Mouse (Mus musculus) thymus, postnatal 36 days (tissue): ENCODE measurements around the gene Olfr699.
"Not testable (repeated sequence)": the region's sequence is repeated elsewhere in the genome, so short reads cannot be mapped to it uniquely, and the experiment has no call there.

ENCODE experiments used
- DNase-seq, 2 experiments: peaks; one replicate each; pipeline ENCODE4 v3.0.0; 2022; ENCODE audit warnings: mixed read lengths in 2 of 2

Olfr699 gene

DNA sequence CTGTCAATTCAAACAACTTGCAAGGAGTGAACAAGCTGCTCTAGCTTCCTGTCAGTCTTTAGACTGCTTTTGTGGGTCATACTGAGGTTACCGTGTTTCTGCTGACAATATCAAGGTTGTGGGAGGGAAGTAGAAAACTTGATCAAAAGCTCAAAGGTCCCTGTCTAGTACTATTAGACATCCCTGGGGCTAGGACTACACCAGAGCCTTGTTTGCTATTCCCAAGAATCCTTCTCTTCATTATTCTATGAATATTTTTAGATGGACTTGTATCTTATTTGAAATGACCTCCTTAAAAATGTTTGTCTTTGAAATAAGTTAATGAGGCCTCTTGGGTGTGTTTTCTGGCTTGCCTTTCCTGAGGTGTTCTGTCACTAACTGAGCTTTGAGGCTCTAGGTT is at the start of gene Olfr699:
Gene Olfr699 (minus strand): TSS at position 101 of the 400 bp plus-strand sequence.
- DNase-seq: no peak

DNA sequence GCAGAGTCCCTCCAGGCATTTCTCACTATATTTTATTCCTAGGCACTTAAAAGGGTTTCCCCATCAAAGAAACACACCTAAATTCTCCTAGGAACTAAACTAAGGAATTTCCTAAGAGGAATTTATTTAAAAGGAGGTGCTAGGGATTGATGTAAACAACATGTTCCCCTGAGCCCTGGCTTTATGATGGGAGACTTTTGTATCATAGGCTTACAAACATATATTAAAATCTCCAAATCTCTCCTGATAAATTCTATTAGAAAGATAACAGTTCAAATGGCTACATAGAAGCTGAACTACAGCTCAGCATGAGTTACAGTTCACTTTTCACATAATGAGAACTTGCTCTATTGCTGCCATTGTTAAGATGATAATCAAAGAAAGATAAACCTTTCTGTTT is 40.8 kb upstream of the Olfr699 start, which contains the start of gene Olfr702:
Gene Olfr702 (minus strand): TSS at position 101 of the 400 bp plus-strand sequence.
- no peak for DNase-seq

DNA sequence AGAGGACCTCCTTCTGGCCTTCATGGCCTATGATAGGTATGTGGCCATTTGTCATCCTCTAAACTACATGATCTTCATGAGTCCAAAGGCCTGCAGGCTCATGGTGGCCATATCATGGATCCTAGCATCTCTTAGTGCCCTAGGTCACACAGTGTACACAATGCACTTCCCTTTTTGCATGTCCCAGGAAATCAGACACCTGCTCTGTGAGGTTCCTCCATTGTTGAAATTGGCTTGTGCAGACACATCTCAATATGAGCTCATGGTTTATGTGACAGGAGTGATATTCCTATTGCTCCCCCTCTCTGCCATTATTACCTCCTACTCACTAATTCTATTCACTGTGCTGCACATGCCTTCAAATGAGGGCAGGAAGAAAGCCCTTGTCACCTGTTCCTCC is 25.4 kb upstream of the Olfr699 start:
- no peak for DNase-seq

DNA sequence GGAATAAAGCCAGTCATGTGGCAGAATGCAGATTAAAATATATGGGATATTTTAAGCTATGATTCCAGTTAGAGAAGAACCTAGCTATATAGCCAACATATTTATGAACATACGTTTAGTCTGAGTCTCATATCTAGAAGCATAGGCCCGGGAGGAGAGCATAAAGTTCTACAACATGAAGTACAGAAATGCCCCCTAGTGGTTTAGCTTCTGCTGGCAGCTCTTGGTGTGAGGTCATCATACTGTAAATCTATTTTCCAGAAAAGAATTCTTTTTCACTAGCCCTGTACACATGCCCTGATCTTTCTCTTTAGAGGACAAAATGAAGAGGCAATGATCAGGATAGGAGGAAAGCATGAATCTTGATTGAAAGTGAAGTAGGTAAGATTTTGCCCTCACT is 22.8 kb upstream of the Olfr699 start:
- DNase-seq: no peak

DNA sequence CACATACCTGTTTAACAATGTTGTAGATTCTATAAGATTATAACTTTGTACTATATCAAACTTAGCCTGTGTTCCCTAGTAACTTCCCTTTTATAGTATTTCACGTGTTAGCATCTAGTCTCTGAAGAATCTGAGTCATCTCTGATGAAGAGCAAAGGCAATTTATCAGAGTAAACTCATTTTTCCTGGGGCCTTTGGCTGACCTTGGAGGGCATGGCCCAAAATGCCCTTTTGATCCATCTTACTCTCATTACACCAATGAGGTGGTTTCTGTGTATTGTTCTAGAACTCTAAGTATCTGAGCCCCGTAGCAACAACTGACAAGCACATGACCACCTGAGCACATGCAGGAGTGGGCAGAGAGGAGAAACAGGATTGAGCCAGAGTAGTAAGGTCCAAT is 20.8 kb upstream of the Olfr699 start, which contains the start of gene Olfr701:
Gene Olfr701 (plus strand): TSS at position 301 of the 400 bp plus-strand sequence.
- no peak for DNase-seq

DNA sequence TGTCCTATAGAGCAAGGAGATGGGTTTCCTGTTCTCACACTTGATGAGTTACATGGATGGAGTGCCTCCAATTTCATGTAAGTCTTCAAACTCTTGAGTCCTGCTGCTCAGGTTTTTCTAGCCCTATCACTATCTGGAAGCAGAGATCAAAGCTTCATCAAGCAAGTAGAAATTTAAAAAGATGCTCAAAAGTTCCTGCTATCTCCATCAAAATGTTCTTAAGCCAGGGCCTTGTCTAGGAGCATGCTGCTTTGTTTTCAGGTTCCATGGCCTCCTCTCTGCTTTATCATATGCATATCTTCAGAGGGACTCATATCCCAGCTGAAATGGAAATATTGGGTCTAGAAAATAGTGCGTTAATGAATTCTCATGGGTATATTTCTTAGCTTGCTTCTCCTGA is 15.7 kb upstream of the Olfr699 start, which contains the start of gene Olfr700:
Gene Olfr700 (minus strand): TSS at position 101 of the 400 bp plus-strand sequence.
- DNase-seq: no peak

DNA sequence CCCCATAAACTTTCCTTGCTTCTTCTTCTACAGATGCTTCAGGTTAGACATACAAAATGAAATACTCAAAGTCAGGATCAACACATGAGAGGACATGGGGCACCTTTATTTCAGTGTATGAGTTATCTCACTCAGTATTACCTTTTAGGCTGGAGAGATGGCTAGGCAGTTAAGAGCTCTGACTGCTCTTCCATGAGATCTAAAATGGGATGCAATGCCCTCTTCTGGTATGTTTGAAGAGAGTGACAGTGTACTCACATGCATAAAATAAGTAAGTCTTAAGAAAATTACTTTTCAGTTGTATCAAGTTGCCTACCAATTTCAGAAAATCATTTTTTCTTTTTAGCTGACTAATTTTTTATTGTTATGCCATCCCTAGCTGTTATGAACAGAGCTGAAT is 4.7 kb downstream of the Olfr699 start:
- DNase-seq: no peak

DNA sequence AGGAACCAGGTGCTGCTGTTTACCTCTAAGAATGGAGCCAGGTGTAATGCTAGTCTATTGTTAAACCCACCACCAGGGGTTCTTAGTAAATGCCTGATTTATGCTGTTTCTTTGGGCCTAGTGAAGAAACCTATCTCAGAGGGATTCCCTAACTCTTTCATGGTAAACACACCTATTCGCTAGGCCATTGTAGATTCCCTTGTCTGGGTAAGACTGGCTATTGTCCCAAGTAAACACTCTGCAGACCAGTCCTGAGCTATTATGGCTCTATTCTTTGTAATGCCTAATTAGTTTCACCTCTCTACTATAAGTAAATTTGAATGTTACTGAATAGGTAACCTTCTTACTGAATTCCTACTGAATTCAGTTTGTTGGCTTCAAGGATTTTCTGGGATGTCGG is 32.0 kb downstream of the Olfr699 start:
- not testable (repeated sequence) for DNase-seq

DNA sequence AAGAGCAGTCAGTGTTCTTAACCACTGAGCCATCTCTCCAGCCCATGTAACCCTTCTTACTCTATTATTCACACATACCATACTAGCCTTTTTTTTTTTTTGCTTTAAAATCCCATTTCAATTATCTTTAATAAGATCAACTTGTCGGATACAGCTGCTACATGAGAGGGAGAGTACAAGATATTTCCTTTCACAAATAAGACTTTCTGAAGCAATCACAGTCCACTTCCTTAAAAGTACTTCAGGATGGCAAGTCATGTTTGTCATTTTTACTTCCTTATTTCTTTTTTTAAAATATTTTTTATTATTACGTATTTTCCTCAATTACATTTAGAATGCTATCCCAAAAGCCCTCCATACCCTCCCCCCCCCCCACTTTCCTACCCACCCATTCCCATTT is 34.2 kb downstream of the Olfr699 start:
- DNase-seq: no peak

DNA sequence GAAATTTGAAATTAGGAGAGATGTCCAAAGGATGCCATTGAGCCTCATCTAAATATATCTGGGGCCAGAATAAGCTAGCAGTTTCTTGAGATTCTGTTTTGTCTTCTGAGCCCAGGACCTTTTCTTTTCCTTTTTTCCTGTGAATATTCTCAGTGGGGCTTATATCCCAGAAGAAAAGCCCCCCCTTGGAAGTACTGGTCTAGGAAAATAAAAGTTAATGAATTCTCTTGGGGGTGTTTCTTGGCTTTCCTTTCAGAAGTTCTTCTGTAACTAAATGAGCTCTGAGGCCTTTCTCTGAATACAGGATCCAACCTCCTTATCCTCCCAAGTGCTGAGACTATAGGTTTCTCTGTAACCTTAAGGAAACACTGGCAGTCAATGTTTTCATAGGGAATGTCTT is 37.7 kb downstream of the Olfr699 start, which contains the start of gene Olfr698:
Gene Olfr698 (minus strand): TSS at position 101 of the 400 bp plus-strand sequence.
- no peak for DNase-seq

DNA sequence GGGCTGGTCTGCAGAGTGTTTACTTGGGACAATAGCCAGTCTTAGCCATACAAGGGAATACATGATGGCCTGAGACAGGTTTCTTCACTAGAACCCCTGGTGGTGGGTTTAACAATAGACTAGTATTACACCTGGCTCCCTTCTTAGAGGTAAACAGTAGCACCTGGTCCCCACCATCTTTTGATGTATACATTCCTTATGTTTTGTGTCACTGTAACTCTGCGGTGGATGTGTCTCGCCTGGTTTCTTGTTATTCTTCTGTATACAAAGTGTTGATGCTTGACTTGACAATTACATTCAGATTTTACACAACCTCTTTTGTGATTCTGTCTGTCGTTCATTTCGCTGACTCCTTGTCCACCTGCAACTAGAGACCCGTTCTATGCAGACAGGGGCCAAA is 47.2 kb downstream of the Olfr699 start:
- no peak for DNase-seq

DNA sequence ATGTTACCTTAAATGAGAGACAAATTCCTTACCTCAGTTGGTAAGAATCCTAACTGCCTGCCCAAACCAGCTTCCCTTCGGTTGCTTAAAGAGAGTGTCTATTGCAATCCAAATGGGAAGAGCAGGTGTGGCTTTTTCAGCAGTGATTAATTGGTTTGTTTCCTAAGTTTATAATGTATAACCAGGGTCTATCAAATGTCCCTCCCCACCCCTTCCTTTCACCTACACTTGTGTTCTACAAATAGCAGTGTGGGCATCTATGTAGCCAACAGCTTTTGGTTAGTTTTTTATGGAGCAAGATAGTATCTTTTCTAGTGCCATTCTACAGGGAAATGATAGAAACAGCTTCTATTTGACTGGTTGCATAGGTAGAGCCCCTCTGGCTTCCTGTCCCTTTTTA is 50.7 kb downstream of the Olfr699 start, which contains the start of gene Olfr697:
Gene Olfr697 (minus strand): TSS at position 101 of the 400 bp plus-strand sequence.
- DNase-seq: no peak
